In the genomic region with DNA sequence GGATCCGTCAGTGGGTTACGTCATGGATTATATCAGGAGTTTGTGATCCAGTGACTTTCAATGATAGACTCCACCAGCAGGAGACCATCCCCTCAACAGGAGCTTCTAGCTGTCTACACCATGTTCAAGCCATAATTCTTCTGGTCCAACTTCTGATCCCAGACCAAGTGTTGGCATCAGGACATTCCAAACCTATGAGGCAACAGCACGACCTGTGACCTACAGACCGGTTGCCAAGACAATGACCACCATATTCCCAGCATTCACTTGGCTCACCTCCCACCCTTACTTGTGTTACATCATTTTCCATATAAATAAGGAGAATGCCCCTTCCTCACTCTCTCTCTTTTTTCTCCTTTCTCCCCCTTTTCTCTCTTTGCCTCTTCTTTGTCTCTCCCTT, we compare ENCODE assay signal across 20 mouse cellular contexts.
"Had no signal": no experiment of that assay in that cellular context is flagged by ENCODE, and none has a peak within 500 bp of the region (broad histone marks: within the 10 kb centered on the region; RNA-seq: fewer than 3 reads in every experiment).

No protein-coding gene starts in this region.

- H3K27me3 ChIP-seq: limb, embryonic 13.5 days; liver, embryonic 12.5 days; liver, embryonic 15.5 days; lung, embryonic 15.5 days; stomach, embryonic 15.5 days had no signal

- H3K4me3 ChIP-seq: layer of hippocampus, adult 2 months; limb, embryonic 10.5 days; limb, embryonic 13.5 days; liver, embryonic 12.5 days; liver, embryonic 15.5 days; lung, embryonic 15.5 days; stomach, embryonic 15.5 days had no signal

- H3K4me2 ChIP-seq: limb, embryonic 13.5 days; liver, embryonic 12.5 days; liver, embryonic 15.5 days; lung, embryonic 15.5 days; midbrain, embryonic 11.5 days; stomach, embryonic 15.5 days had no signal

- H3K4me1 ChIP-seq: liver, embryonic 15.5 days had no signal

- DNase-seq: kidney, adult 9 months; kidney, postnatal 25 days; layer of hippocampus, adult 9-11 months; liver; lung, adult 18-20 months; lung, postnatal 10 days; lung, postnatal 4 days; midbrain, embryonic 14.5 days; right cerebral cortex, postnatal 4 days; spleen, adult 18-20 months; thymus, adult 2 months; thymus, postnatal 25 days had no signal

- ATAC-seq: liver, embryonic 12.5 days had no signal

- H3K27ac ChIP-seq: layer of hippocampus, adult 2 months; limb, embryonic 10.5 days; limb, embryonic 13.5 days; liver, embryonic 12.5 days; liver, embryonic 15.5 days had no signal

- H3K9ac ChIP-seq: limb, embryonic 13.5 days; liver, embryonic 12.5 days; liver, embryonic 15.5 days; lung, embryonic 15.5 days; stomach, embryonic 15.5 days had no signal

- H3K9me3 ChIP-seq: limb, embryonic 10.5 days; limb, embryonic 13.5 days; liver, embryonic 12.5 days; liver, embryonic 15.5 days; lung, embryonic 15.5 days; stomach, embryonic 15.5 days had no signal

- H3K36me3 ChIP-seq: limb, embryonic 10.5 days; limb, embryonic 13.5 days; liver, embryonic 12.5 days; liver, embryonic 15.5 days; lung, embryonic 15.5 days; stomach, embryonic 15.5 days had no signal
